Comparison of ENCODE assay signal across 17 mouse cellular contexts in the genomic region with DNA sequence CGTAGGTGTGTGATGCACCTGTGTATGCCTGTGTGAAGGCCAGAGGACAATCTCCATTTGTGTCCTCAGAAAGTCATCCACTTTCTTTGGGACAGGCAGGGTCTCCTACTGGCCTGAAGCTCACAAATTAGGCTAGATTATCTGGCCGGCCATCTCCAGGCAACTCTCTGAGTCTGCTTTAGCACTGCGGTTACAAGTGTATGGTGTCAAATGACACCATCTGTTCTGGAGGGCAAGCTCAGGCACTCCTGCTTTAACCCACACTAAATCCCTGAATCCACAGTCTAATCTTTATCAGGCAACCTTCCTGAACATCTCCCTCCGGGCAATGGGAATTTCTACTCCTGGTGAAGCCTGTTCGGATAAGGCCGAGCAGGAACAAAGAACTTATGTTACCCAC. TPM values are rescaled to one million over a fixed set of nuclear protein-coding genes. Genes with fewer than 3 reads are reported as not detected.
DNase-seq lines count a peak whose midpoint lies in the region; ATAC-seq and TF ChIP-seq lines count a peak whose summit lies in the region.
"Had no signal": no experiment of that assay in that cellular context is flagged by ENCODE, and none has a peak within 500 bp of the region (broad histone marks: within the 10 kb centered on the region; RNA-seq: fewer than 3 reads in every experiment).

No protein-coding gene starts in this region.

- no peak for ATAC-seq in heart, embryonic 13.5 days (ENCODE audit: extremely low read depth, insufficient number of reproducible peaks, low FRiP score, low TSS enrichment)
- ATAC-seq in liver, embryonic 13.5 days (ENCODE audit: low read depth): no peak
- ATAC-seq: forebrain, embryonic 15.5 days had no signal

- intact Hi-C loops in heart, postnatal 14 days (cut with DNase I): no loop called here
- intact Hi-C loops in left cerebral cortex, adult 2 months (cut with DNase I): no loop called here

- no peak for DNase-seq in heart, postnatal 14 days
- DNase-seq in 416B (ENCODE audit: low read depth): peak; percentile 87
- DNase-seq in embryo, embryonic 9.5 days (ENCODE audit: extremely low spot score): peak; percentile 24
- no peak for DNase-seq in liver, embryonic 13.5 days
- no peak for DNase-seq in ovary, postnatal 14 days (ENCODE audit: low spot score)
- DNase-seq in lung, postnatal 36 days: no peak
- no peak for DNase-seq in left cerebral cortex, adult 2 months (ENCODE audit: extremely low spot score in 1 of 2, low spot score in 2 of 2)
- DNase-seq: cerebellum, adult 9-10 months; gastrocnemius, postnatal 36 days; heart, postnatal 10 days; kidney, postnatal 14 days; layer of hippocampus, postnatal 36 days; lung, adult 18-20 months had no signal

- no peak for TF ChIP-seq CTCF in left cerebral cortex, adult 2 months (IDR thresholded peaks at IDR 0.05)

- peak overlapping the region; percentile 29; the same call in 1 of the 2 replicates for H3K9ac ChIP-seq in heart, embryonic 13.5 days
- H3K9ac ChIP-seq in liver, embryonic 13.5 days: 0 out of 2 replicates have a peak overlapping the region, but pooled peaks have one; percentile 41
- H3K9ac ChIP-seq: embryonic facial prominence, embryonic 15.5 days; forebrain, embryonic 15.5 days had no signal

- peaks cover 27% of the 10 kb centered on the region for H3K36me3 ChIP-seq in heart, embryonic 13.5 days
- H3K36me3 ChIP-seq in liver, embryonic 13.5 days: peaks cover 34% of the 10 kb centered on the region

- peak overlapping the region; percentile 84 for H3K4me2 ChIP-seq in heart, embryonic 13.5 days
- no peak overlapping the region for H3K4me2 ChIP-seq in liver, embryonic 13.5 days
- H3K4me2 ChIP-seq: embryonic facial prominence, embryonic 15.5 days; forebrain, embryonic 15.5 days had no signal

- H3K27ac ChIP-seq in heart, embryonic 13.5 days (replicated peaks): no peak overlapping the region; the same call in 1 of the 2 replicates
- H3K27ac ChIP-seq in liver, embryonic 13.5 days: peak overlapping the region; percentile 99
- H3K27ac ChIP-seq in left cerebral cortex, adult 2 months: no peak overlapping the region
- H3K27ac ChIP-seq: embryonic facial prominence, embryonic 15.5 days; forebrain, embryonic 15.5 days had no signal

- WGBS in heart, embryonic 13.5 days: 25% methylated on average over 6 of the region's 6 CpGs
- WGBS in liver, embryonic 13.5 days (ENCODE audit: insufficient replicate concordance): 47% methylated on average over 6 of the region's 6 CpGs

- H3K27me3 ChIP-seq in heart, embryonic 13.5 days (replicated peaks): no peaks in the 10 kb centered on the region
- H3K27me3 ChIP-seq in liver, embryonic 13.5 days: no peaks in the 10 kb centered on the region
- H3K27me3 ChIP-seq: embryonic facial prominence, embryonic 15.5 days; forebrain, embryonic 15.5 days had no signal

- H3K4me3 ChIP-seq in heart, embryonic 13.5 days: no peak overlapping the region
- H3K4me3 ChIP-seq in liver, embryonic 13.5 days (replicated peaks): no peak overlapping the region
- H3K4me3 ChIP-seq in left cerebral cortex, adult 2 months: no peak overlapping the region
- H3K4me3 ChIP-seq: embryonic facial prominence, embryonic 15.5 days; forebrain, embryonic 15.5 days had no signal

- no peaks in the 10 kb centered on the region for H3K9me3 ChIP-seq in heart, embryonic 13.5 days
- no peaks in the 10 kb centered on the region for H3K9me3 ChIP-seq in liver, embryonic 13.5 days (replicated peaks)
- H3K9me3 ChIP-seq: embryonic facial prominence, embryonic 15.5 days; forebrain, embryonic 15.5 days had no signal

- H3K4me1 ChIP-seq in heart, embryonic 13.5 days: peaks cover 19% of the 10 kb centered on the region
- H3K4me1 ChIP-seq in liver, embryonic 13.5 days (replicated peaks): peaks cover 84% of the 10 kb centered on the region

RNA-seq across cellular contexts. Expression of gene Fth1, which starts 6.8 kb away (rescaled TPM):
- 2,189 and 2,554 TPM in 2 replicates for polyA plus RNA-seq in heart, embryonic 13.5 days (2015; fragmentation: Nextera tagmentation; extraction: Ambion mirVana)
- total RNA-seq in heart, postnatal 14 days (2021): 1,000 to 10,000 TPM; 2,034 to 2,074 TPM
- polyA plus RNA-seq in liver, embryonic 13.5 days (2015; fragmentation: Nextera tagmentation; extraction: Ambion mirVana): 5,062 and 5,153 TPM in 2 replicates
- total RNA-seq in left cerebral cortex, adult 2 months (2021): 1,000 to 10,000 TPM; 2,213 to 2,341 TPM

RNA-seq across cellular contexts. Expression of gene Best1, which starts 14.2 kb away (rescaled TPM):
- polyA plus RNA-seq in heart, embryonic 13.5 days (2015; fragmentation: Nextera tagmentation; extraction: Ambion mirVana): 0.23 and 0.27 TPM in 2 replicates
- under 1 TPM; 0.17 to 0.29 TPM for total RNA-seq in heart, postnatal 14 days (2021)
- 0.17 and 0.20 TPM in 2 replicates for polyA plus RNA-seq in liver, embryonic 13.5 days (2015; fragmentation: Nextera tagmentation; extraction: Ambion mirVana)
- under 1 TPM; 0.49 to 0.75 TPM for total RNA-seq in left cerebral cortex, adult 2 months (2021)
- total RNA-seq: megakaryocyte-erythroid progenitor cell, adult 5-6 weeks had no signal

RNA-seq across cellular contexts. Expression of gene Rab3il1, which starts 14.3 kb away (rescaled TPM):
- polyA plus RNA-seq in heart, embryonic 13.5 days (2015; fragmentation: Nextera tagmentation; extraction: Ambion mirVana): 32.5 and 36.7 TPM in 2 replicates
- 1 to 10 TPM; 9.7 to 9.9 TPM for total RNA-seq in heart, postnatal 14 days (2021)
- 196 and 207 TPM in 2 replicates for polyA plus RNA-seq in liver, embryonic 13.5 days (2015; fragmentation: Nextera tagmentation; extraction: Ambion mirVana)
- total RNA-seq in left cerebral cortex, adult 2 months (2021): 1 to 10 TPM; 9.4 TPM

RNA-seq across cellular contexts. Expression of gene Fads3, which starts 54.2 kb away (rescaled TPM):
- polyA plus RNA-seq in heart, embryonic 13.5 days (2015; fragmentation: Nextera tagmentation; extraction: Ambion mirVana): 39.4 and 41.9 TPM in 2 replicates
- total RNA-seq in heart, postnatal 14 days (2021): 10 to 100 TPM; 33.0 to 36.3 TPM
- polyA plus RNA-seq in liver, embryonic 13.5 days (2015; fragmentation: Nextera tagmentation; extraction: Ambion mirVana): 5.3 and 7.3 TPM in 2 replicates
- total RNA-seq in left cerebral cortex, adult 2 months (2021): 10 to 100 TPM; 26.6 to 28.1 TPM

Comparison
In these comparisons a context has a peak if more than half of its experiments do, and no peak if none do; other contexts are left out.
1. DNase-seq: peak in 416B (single experiment) and embryo, embryonic 9.5 days (single experiment); none in heart, postnatal 14 days (0 of 2), liver, embryonic 13.5 days (single experiment), ovary, postnatal 14 days (single experiment), lung, postnatal 36 days (single experiment) and left cerebral cortex, adult 2 months (0 of 2).